Mouse (Mus musculus): Measurements from ENCODE around the gene Atxn2.

Atxn2 gene

DNA sequence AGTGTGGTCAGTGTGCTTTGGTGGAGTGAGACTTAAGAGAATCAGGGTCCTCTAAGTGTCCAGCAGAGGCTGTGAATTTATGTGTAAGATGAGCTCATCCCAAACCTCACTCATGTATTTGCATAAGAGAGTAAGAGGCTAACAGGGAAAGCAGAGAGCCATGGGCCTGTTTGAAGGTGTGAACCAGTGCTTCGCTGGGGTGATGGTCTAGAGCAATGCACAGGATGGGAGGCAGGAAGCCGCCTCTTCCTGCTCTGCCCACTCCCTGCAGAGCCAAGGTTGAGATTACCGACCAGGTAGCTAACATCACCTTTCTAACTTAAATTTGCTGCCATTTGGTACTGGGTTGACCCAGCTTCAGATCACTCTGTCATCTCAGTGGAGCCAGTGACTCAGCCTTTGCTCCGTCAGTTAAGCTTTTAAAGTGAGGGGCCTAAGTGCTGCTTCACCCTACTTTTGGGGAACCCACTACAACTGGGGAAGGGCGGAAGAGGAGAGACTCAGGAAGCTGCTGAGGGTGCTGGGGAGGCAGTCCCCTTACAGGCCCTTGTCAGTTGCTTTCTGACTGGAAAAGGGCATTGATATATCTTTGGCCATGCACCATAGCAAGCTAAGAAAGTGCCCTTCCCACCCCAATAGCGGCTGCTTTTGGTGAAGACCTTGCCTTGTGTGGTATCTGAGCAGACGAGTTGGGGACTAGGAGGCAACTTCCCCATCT, 101.5 kb downstream of the Atxn2 start:
- no peak for DNase-seq (ENCODE audit: extremely low read depth, insufficient read length, low spot score)

DNA sequence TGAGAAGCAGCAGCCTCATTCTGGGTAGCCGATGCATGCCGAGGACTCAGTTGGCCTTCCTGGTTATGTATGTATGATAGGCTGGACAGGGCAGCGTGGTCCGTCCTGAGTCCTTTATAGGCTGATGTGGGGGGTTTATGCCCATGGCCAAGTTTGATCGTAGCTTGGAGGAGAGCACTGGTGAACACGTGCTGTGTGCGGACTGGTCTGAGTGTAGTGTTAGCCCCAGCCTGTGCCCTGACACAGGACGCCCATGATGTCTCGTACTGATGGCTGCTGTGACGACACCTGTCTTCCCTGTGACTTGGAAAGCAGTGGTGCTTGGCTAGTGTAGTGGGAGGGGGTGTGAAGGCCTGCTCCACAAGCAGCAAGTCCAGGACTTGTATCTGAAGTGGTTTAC, 102.6 kb downstream of the Atxn2 start:
- no peak for DNase-seq (ENCODE audit: extremely low read depth, insufficient read length, low spot score)

DNA sequence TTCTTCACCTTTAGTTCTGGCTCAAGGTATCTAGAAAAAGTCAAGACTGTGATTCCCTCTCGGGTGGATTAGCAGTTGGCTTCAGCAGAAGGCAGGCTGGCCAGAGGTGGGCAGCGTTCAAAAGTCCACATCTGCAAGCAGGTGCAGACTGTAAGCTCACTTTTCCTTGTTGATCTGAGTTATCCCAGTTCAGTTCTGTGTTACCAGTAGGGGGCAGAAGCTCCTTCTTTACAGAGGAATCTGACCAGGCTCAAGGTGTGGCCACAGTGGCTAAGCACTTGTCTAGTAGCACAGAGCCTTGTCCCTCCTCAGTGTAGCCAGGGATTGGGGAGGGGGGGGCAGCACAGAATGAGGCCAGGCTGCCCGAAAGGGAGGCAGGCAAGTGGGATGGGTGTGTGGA, 103.9 kb downstream of the Atxn2 start:
- peak; percentile 47 for DNase-seq (ENCODE audit: extremely low read depth, insufficient read length, low spot score)

DNA sequence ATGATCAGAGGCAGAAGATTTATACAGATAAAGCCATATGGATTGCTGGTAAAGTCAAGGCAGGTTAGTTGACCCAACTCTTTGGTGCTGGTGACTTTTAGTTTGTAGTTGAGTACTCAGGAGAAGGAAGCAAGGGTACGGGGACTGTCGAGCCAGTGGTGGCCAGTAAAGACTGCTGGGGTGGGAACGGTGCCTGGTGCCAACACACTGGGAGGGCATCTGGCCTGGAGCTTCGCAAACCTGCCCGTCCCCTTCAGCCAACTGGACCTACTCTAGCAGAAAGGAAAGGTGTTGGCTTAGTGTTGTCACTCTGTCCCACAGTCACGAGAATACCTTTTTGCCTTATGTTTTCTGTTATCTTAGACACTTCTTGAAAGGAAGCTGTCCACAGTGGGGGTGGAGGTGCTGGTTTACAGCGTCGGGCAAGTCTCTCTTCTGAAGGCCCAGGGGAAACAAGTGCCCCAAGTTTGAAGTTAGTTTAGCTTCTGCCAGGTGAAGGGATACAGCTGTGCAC, 104.8 kb downstream of the Atxn2 start:
- no peak for DNase-seq (ENCODE audit: extremely low read depth, insufficient read length, low spot score)

DNA sequence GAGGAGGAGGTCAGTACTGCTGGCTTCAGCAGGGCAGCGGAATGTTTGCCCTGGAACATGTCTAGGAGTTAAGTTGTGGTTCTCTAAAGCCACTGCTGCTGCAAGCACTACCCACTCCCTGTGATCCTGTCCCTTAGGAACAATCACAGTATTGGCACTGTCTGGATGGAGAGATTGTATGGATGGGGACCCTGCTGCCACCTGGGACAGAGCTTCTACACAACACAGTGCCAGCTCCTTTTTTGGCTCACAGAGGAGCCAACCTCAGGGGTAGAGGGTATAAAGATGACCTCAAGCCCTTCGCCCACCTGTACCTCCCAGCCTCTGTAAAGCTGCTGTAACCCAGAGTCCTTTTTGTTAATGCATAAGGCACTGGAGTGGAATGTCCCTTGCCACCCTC, 105.5 kb downstream of the Atxn2 start:
- DNase-seq (ENCODE audit: extremely low read depth, insufficient read length, low spot score), result no peak

DNA sequence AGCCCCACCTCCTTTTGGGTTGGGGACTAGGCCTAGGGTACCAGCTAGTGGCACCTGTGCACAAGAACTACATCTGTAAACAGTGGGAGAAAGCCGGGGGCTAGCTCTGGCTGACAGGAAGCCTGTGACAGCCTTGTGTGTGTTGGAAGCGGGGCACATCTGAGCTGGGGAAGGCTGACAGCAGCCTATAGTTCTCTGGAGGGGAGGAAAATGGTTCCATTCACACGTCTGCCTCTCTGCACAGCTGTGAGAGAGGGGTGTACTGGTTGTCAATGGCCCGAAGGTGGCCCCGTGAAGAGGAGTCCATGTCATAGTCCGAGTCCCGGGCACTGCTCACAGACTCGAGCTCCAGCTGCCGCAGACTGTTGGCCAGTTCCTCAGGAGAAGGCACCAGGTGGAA, 106.4 kb downstream of the Atxn2 start:
- DNase-seq (ENCODE audit: extremely low read depth, insufficient read length, low spot score), result no peak

DNA sequence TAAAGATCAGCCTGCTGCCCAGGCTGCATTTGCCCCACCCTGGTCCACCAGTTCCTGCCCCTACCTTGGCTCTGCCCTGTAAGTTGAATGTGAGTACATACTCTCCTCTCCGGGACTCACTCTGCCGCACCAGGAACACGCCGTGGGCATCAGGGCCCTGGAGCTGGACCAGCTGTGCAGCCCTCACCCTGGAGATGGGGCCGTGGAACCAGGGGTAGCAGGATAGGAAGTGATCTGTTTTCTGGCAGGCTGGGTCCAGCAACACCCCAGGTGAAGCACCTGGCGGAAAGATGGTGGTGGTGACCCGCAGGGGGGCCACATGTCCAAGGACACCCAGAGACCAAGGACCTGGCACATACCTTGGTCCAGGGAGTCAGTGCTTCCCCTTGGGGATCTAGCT, 107.3 kb downstream of the Atxn2 start:
- no peak for DNase-seq (ENCODE audit: extremely low read depth, insufficient read length, low spot score)

DNA sequence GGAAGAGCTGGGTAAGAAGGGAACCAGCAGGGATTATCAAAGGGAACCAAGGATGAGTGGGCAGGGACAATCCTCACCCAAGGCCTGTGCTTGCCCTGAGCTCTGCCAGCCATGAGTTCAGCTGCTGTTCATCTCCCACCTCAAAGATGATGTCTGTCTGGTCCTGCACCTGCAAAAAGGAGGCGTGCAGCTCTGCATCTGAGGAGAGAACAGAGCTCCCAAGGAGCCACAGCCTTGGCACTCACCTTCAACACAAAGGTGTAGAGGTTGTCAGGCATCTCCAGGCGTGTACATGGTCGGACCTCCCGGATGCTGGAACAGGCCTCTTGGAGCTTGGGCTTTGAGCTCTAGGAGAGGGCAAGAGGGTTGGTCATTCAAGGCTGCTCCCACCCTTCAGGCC, 107.7 kb downstream of the Atxn2 start:
- no peak for DNase-seq (ENCODE audit: extremely low read depth, insufficient read length, low spot score)

DNA sequence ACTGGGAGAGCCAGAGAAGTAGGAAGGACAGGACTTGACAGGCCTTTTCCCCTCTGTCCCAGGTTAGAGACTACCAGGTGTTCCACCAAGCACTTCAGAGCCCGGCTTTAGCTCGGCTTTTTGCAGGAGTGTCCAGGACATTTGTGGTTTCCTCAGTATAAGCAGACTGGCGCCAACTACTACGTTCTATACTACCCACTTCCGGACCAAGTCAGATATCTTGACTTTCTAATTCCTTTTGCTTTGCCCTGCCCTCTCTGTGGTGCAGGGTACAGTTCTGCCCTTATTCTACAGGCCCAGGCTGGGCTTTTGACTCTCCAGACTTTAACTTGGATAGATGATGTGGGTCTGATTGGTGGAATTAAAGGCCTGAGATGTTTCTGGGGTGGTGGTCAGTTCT, 108.4 kb downstream of the Atxn2 start:
- no peak for DNase-seq (ENCODE audit: extremely low read depth, insufficient read length, low spot score)

DNA sequence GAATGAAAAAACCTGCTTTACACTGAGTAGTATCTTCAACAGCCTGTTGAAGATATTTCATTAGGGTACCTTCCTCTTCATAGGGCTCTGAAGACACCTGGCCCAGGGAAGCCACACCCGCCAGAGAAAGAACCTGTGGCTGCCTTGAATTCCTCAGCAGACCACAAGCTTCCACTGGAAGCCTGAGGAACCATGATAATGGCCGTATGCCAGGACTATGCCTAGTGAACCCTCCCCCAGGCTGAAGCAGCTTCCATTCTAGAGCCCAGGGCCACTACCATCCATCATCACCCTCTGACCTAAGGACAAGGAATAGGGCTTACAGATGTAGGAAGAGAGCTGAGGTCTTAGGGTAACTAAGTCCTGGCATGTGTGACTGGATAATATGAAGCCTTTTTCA, 109.0 kb downstream of the Atxn2 start:
- DNase-seq (ENCODE audit: extremely low read depth, insufficient read length, low spot score), result no peak

DNA sequence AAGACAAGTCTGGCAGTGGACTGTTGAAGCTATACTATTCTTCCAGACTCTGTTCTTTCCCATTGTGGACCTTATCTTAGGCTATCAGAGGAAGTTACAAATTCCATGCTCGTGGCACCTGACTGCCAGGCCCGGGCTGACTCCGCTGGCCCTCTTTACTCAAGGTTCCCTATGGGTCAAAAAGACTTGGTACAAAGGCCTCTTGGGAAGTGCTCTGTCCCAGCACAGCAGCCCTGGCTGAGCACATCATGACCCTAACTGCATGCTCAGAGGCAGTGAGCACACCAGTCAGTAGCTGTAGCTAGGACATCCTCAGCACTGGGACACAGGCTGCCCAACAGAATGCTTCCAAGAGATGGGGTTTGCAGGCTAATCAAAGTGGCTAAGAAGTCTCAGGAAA, 109.5 kb downstream of the Atxn2 start:
- DNase-seq (ENCODE audit: extremely low read depth, insufficient read length, low spot score), result no peak

DNA sequence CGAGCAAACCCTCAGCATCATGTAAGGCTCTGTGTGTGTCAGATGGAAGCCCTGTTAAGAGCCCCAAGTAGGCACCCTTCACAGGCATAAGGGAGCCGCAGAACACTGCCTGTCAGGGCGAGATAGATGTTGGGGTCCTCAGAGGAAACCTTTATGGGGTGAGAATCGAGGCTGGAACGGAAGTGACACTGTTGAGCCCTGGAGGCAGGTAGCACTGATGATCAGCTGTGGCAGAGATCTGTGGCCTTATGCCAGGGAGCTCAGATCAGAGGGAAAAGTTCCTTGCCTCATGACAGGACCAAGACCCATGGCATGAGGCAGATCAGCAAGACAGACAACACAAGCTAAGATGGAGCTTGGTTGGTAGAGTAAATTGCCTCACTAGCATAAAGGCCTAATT, 110.0 kb downstream of the Atxn2 start:
- DNase-seq (ENCODE audit: extremely low read depth, insufficient read length, low spot score), result no peak

DNA sequence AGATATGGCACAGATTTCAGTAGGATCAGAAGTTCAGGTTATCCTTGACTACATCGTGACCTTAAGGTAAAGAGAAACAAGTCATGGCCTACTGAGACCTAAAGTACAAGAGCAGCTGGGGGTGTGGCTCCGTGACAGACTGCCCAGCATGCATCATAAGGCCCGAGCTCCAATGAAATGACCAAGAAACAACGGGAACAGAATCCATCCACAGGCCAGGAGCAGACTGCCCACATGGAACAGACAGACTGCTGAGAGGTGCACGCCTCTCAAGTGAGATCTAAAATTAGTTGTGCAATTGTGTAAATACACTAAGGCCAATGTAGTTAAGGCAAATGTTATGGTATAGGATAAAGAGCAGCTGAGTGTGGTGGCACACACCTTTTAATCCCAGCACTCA, 110.4 kb downstream of the Atxn2 start:
- DNase-seq (ENCODE audit: extremely low read depth, insufficient read length, low spot score), result no peak

DNA sequence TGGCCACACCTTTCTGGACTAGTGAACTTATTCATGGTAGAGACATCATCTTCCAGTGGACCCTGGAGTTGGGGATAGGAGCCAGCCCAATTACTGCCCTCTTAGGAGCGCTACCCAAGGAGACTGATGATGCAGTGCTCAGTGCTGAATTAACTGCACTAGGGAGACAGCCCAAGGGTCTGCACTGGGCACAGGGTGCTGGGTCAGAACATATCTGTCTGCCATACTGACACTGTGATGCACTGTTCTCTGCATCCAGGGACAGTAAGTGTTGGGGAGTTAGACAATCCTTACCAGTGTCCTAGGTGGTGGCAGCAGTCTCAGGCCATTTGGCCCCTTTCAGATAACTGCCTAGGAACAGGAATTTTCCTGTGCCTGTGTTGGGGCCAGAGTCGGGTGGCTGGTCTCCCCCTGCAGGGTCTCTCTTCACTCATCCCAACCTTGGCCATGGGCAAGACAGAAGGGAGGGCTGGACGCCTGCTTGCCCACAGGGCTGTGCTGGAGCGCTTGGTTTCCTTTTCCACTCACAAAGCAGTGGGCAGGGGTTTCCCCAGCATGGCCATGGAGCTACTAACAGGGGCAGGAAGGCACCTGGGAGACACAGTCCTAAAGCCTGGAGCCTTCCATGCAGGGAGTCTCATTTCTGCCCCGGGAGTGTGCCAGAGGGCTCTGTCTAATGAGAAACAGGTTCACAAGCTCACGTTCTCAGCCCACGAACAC, 111.8 kb downstream of the Atxn2 start:
- DNase-seq (ENCODE audit: extremely low read depth, insufficient read length, low spot score), result no peak

DNA sequence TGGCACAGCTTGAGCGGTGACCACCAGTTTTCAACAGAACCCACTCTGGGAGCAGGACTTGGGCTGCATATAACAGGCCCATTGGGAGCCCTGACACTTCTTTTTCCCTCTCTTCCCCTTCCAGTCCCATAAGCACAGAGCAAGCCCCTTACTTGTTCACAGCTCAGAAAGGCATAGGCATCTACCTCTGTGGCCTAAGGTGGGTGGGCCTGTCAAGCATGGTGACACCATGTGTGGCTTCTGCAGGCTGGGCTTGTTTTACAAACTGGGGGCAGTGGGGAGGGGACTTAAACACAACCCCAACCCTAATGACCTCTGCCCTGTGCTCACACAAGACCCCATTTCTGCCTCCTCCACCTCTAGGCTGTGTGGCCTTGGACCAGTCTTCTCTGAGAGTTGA, 112.5 kb downstream of the Atxn2 start:
- DNase-seq (ENCODE audit: extremely low read depth, insufficient read length, low spot score), result no peak

DNA sequence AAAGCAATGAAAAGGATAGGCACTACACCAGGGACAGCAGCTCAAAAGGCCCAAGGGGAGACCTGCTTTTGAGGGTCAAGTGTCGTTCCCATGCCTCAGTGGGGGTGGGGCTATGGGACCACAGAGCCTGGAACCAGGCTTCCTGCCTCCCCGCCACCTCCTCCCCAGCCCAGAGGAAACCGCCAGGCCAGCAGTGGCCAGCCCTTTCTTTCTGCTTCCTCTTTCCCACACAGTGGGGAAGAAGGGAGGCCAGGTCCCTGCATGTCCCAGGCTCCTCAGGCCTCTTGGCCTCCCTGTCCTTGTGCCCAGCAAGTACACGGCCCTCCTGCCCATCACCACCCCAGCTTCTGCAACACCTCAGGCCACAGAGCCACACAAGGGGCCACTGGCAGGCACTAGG, 113.0 kb downstream of the Atxn2 start:
- no peak for DNase-seq (ENCODE audit: extremely low read depth, insufficient read length, low spot score)

DNA sequence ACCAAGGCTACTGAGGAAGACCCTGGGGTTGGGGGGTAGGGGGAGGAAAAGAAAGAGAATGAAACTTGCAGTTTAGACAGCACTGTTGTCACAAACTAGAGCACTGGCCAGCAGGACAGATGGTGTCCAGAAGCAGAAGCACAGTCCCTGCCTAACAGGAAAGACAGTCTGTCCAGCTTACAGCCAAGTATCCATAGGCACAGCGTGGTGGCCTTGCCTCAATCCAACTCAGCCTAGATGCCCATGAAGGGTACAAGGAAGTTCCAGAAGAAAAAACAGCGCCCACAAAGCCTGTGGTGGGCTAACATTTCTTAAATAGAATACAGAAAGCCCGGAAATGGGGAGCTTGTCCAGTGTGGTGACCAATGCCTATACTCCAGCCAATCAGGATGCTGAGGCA, 114.5 kb downstream of the Atxn2 start:
- no peak for DNase-seq (ENCODE audit: extremely low read depth, insufficient read length, low spot score)

DNA sequence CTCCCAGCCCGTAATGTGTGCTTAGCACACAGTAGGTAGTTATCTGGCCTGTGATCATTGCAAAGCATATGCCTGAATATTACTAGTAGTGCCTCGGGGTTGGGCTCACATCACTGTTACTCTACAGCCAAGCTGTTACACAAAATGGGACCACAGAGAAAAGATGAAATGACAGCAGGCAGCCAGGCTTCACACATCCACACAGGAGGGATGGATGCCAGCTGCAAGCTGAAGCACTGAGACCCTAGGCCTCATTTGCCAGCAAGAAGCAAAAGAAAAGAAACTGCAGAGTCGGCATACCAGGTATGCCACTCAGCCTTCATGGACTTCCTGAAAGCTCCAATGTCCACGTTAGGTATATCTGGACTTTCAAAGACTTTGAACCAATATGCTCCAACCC, 116.7 kb downstream of the Atxn2 start:
- DNase-seq (ENCODE audit: extremely low read depth, insufficient read length, low spot score), result no peak

DNA sequence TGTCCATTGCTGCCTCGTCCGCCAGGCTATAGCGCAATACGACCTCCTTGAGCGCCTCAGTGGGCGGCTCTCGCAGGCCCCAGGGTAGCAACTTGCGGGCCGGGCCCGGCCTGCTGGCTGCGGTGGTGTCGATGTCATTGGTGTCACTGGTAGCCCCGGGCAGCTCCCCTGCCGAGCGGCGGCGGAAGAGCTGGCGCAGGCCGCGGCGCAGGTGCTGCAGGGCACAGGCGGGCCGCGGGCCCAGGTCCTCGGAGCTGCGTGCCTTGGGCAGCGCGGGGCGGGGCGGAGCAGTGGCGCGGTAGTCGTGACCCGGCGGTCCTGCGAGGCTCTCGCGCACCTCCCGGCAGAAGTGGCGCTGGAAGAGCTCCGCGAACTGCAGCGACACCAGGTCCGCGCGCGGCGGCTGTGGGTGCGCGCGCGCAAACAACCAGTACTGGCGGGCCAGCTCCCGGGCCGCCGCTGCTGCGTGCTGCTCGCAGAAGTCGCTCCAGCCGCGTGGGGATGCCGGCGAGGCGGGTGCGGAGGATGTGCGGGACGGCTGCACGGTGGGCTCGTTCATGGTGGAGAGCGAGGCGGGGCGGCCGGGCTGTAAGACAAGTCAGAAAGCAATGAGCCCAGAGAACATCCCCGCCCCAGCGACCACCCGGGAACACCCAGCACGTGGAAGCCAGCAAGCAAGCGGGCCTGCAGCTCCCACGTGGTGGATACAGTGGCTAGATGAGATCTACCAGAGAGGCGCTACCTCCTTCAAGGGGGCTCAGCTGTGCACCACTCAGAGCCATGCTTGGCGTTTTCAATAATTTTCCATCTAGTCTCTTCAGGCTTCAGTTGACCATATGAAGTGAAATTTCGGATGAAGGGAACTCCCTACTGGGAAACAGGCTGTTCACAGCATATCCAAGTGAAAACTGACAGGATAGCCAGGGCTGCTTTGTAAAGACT, 117.6 kb downstream of the Atxn2 start:
- no peak for DNase-seq (ENCODE audit: extremely low read depth, insufficient read length, low spot score)

DNA sequence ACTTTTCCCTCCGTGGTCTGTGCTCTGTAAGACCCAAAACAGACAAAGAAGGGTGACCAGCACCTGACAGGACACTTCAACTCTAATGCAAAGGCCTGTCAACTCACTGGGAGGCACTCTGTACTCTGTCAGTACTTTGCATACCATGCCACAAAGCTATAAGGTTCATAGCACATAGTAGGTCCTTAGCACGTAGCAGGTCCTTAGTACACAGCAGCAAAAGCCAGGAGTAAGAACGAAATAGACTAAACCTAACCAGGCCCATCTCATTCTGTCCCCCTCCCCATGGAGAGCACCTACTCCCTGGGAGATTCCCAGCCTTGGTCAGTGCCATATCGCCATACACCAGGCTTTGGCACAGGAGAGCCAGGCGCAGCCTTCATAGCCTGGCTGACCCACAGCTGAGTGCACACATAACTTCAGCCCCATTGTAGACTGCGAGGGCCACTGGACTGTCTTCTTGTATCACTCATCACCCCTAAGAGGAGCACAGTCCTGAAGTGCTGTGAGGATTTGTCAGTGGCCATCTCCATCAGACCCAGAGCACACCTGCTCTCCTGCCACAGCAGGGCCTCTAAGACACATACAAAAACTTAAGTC, 120.0 kb downstream of the Atxn2 start:
- DNase-seq (ENCODE audit: extremely low read depth, insufficient read length, low spot score), result no peak
